In the genomic region with DNA sequence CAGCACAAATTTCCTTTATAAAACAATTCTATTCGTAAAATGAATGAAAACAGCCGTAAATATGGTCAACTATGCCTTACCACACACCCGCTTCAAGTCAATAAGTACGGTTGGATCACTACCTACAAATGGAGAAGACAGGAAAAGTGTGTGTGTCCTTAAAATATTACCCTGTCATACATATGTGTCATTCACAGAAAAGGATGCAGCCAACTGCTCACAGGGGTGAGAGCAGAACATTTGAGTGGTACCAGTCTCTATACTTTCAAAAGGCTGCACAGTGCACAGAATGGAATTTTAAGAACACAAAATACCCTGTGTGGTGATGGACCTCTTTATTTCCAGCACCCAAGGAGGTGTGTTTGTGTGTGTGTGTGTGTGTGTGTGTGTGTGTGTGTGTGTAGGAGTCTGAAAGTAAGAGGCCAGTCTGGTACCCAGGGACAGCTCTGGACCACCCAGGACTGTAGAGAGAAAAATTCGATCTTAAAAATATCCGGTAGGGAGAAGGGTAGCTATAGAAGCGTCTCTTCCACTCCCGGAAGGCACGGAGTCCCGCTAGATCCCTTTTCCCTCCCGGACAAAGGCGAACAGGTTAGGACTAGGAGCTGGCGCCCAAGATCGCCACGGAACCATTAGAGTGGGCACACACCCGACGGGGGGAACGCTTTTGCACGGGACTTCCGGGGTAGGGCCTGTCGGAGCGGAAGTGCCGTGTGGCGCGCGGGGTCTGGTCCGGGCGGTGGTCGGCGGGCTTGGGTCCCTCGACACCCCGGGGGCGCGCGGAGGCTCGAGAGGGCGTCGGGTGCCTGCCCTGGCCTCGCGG, we compare ENCODE assay signal across 8 mouse cellular contexts. TPM values are rescaled to one million over a fixed set of nuclear protein-coding genes. Genes with fewer than 3 reads are reported as not detected.
DNase-seq lines count a peak whose midpoint lies in the region; ATAC-seq and TF ChIP-seq lines count a peak whose summit lies in the region.

A gene (plus strand): TSS at position 695 of the 823 bp plus-strand sequence.

- intact Hi-C loops in heart, postnatal 14 days (cut with DNase I), result loop anchor here (5.0 kb wide), 1 partner anchor 155 kb away; no protein-coding TSS in a partner anchor

- DNase-seq in forebrain, embryonic 14.5 days (ENCODE audit: low spot score), result peak; percentile 93
- DNase-seq in heart, postnatal 14 days, result peak; percentile 92 to 95
- peak; percentile 89 for DNase-seq in layer of hippocampus, adult 11-12 months (ENCODE audit: low spot score)
- peak; percentile 88 for DNase-seq in lung, adult 18-20 months
- DNase-seq in testis, postnatal 14 days (ENCODE audit: low spot score), result peak; percentile 93

- no peaks in the 10 kb centered on the region for H3K27me3 ChIP-seq in ES-Bruce4 (ENCODE audit: control insufficient read depth, insufficient read depth, low read length, poor library complexity, severe bottlenecking)
- H3K27me3 ChIP-seq in forebrain, embryonic 14.5 days (replicated peaks; ENCODE audit: control insufficient read depth, insufficient read depth, low read length), result no peaks in the 10 kb centered on the region
- no peaks in the 10 kb centered on the region for H3K27me3 ChIP-seq in neural tube, embryonic 15.5 days (replicated peaks)

- peak; percentile 66; the same call in 1 of the 2 replicates for TF ChIP-seq EP300 in ES-Bruce4 (IDR thresholded peaks at IDR 0.05; ENCODE audit: insufficient read depth, low read depth, low read length)

- H3K9me3 ChIP-seq in ES-Bruce4 (replicated peaks; ENCODE audit: control insufficient read depth, insufficient read depth, low read length, poor library complexity, severe bottlenecking), result no peaks in the 10 kb centered on the region
- no peaks in the 10 kb centered on the region for H3K9me3 ChIP-seq in forebrain, embryonic 14.5 days (replicated peaks; ENCODE audit: control insufficient read depth, low read length)
- no peaks in the 10 kb centered on the region for H3K9me3 ChIP-seq in neural tube, embryonic 15.5 days (replicated peaks)

- no peaks in the 10 kb centered on the region for H3K4me1 ChIP-seq in ES-Bruce4 (ENCODE audit: control insufficient read depth, insufficient read depth, low read length)
- H3K4me1 ChIP-seq in forebrain, embryonic 14.5 days (ENCODE audit: control insufficient read depth, insufficient read depth, low read length), result peaks cover 13% of the 10 kb centered on the region
- peaks cover 33% of the 10 kb centered on the region for H3K4me1 ChIP-seq in neural tube, embryonic 15.5 days

- TF ChIP-seq CTCF in ES-Bruce4 (IDR thresholded peaks at IDR 0.05; ENCODE audit: low read depth, low read length), result no peak

- ATAC-seq in cerebellum, adult (ENCODE audit: insufficient number of reproducible peaks, low FRiP score, low TSS enrichment), result peak; percentile 86
- ATAC-seq in forebrain, embryonic 14.5 days, result peak; percentile 97
- ATAC-seq in neural tube, embryonic 15.5 days (ENCODE audit: low FRiP score), result peak; percentile 95

- no peak within 1 kb of the TSS for H3K27ac ChIP-seq in ES-Bruce4 (ENCODE audit: insufficient read depth, low read length)
- H3K27ac ChIP-seq in forebrain, embryonic 14.5 days (ENCODE audit: low read depth, low read length), result peak within 1 kb of the TSS; percentile 68
- peak within 1 kb of the TSS; percentile 80 for H3K27ac ChIP-seq in neural tube, embryonic 15.5 days (replicated peaks)

- TF ChIP-seq POLR2A in ES-Bruce4 (IDR thresholded peaks at IDR 0.05; ENCODE audit: insufficient read depth, low read length), result peak; percentile 14

- H3K9ac ChIP-seq in ES-Bruce4 (ENCODE audit: low read depth, poor library complexity, severe bottlenecking), result peak within 1 kb of the TSS; percentile 92
- H3K9ac ChIP-seq in forebrain, embryonic 14.5 days (ENCODE audit: low read length), result peak within 1 kb of the TSS; percentile 93
- H3K9ac ChIP-seq in neural tube, embryonic 15.5 days (replicated peaks), result peak within 1 kb of the TSS; percentile 95

- 9% methylated on average over 40 of the region's 40 CpGs for WGBS in forebrain, embryonic 14.5 days
- WGBS in neural tube, embryonic 15.5 days, result 10% methylated on average over 34 of the region's 40 CpGs

- peaks cover 16% of the 10 kb centered on the region for H3K36me3 ChIP-seq in ES-Bruce4 (ENCODE audit: control insufficient read depth, insufficient read depth, low read length, poor library complexity, severe bottlenecking)
- H3K36me3 ChIP-seq in forebrain, embryonic 14.5 days (ENCODE audit: control insufficient read depth, insufficient read depth, low read length), result peaks cover 16% of the 10 kb centered on the region
- peaks cover 12% of the 10 kb centered on the region for H3K36me3 ChIP-seq in neural tube, embryonic 15.5 days

- H3K4me2 ChIP-seq in forebrain, embryonic 14.5 days (ENCODE audit: low read length), result peak within 1 kb of the TSS; percentile 59
- H3K4me2 ChIP-seq in neural tube, embryonic 15.5 days, result peak within 1 kb of the TSS; percentile 89

- H3K4me3 ChIP-seq in ES-Bruce4 (ENCODE audit: low read depth, low read length), result peak within 1 kb of the TSS; percentile 92
- peak within 1 kb of the TSS; percentile 100 for H3K4me3 ChIP-seq in forebrain, embryonic 14.5 days (ENCODE audit: low read depth, low read length)
- peak within 1 kb of the TSS; percentile 99 for H3K4me3 ChIP-seq in neural tube, embryonic 15.5 days (replicated peaks)

RNA-seq across cellular contexts. Expression of the gene that starts here (rescaled TPM):
- polyA plus RNA-seq in ES-Bruce4 (2011; ENCODE audit: insufficient read depth, insufficient read length, low read depth, missing spikeins), result 80.5 and 84.7 TPM in 2 replicates
- polyA plus RNA-seq in forebrain, embryonic 14.5 days (2014; fragmentation: Nextera tagmentation; extraction: Ambion mirVana), result 207 and 214 TPM in 2 replicates
- 10 to 100 TPM; 32.3 to 33.4 TPM for total RNA-seq in heart, postnatal 14 days (2021)
- polyA plus RNA-seq in neural tube, embryonic 15.5 days (2015; fragmentation: Nextera tagmentation; extraction: Ambion mirVana), result 138 and 149 TPM in 2 replicates
